Mouse (Mus musculus) MEL (cell line): ENCODE results near the gene Gm11437. TPM values are rescaled to one million over a fixed set of nuclear protein-coding genes. Genes with fewer than 3 reads are reported as not detected.

Experiments used
- DNase-seq: peaks from one replicate; pipeline ENCODE4 v3.0.0; 2011; ENCODE audit warnings: low read depth, low spot score
- H3K27ac ChIP-seq: 2 replicates; pipeline ENCODE4 v1.5.1; 2012; ENCODE audit warnings: low read depth, mild to moderate bottlenecking, control low read depth, low read length, moderate library complexity; ENCODE audit not compliant: control insufficient read depth
- H3K27me3 ChIP-seq, 2 experiments: fragments of 150-350 bp in 1 of 2; sonication (generic) in 1 of 2; 2 replicates each; pipeline ENCODE4 v1.6.1; 2012; ENCODE audit warnings: low read length in 2 of 2, mild to moderate bottlenecking in 2 of 2, improper control_type of control experiment in 1 of 2, moderate library complexity in 1 of 2; ENCODE audit not compliant: insufficient read depth in 2 of 2, control insufficient read depth in 1 of 2
- H3K36me3 ChIP-seq, 2 experiments: 2 replicates each; pipeline ENCODE4 v1.6.1; 2012 to 2014; ENCODE audit warnings: low read length in 2 of 2, improper control_type of control experiment in 1 of 2, inconsistent platforms in 1 of 2, mild to moderate bottlenecking in 1 of 2; ENCODE audit not compliant: insufficient read depth in 2 of 2, control insufficient read depth in 1 of 2
- H3K4me1 ChIP-seq, 2 experiments: fragments of 150-350 bp in 1 of 2; sonication (generic) in 1 of 2; 2 replicates each; pipeline ENCODE4 v1.6.1; 2012; ENCODE audit warnings: low read length in 2 of 2, improper control_type of control experiment in 1 of 2, mild to moderate bottlenecking in 1 of 2; ENCODE audit not compliant: insufficient read depth in 2 of 2, control insufficient read depth in 1 of 2
- H3K4me3 ChIP-seq, 2 experiments: fragments of 150-350 bp in 1 of 2; sonication (generic) in 1 of 2; 2 replicates each; pipeline ENCODE4 v1.5.1; 2012; ENCODE audit warnings: low read depth in 2 of 2, low read length in 2 of 2, mild to moderate bottlenecking in 2 of 2, moderate library complexity in 2 of 2, control low read depth in 1 of 2, improper control_type of control experiment in 1 of 2; ENCODE audit not compliant: control insufficient read depth in 1 of 2, insufficient read depth in 1 of 2
- H3K79me2 ChIP-seq: 2 replicates; pipeline ENCODE4 v1.6.1; 2012; ENCODE audit warnings: mild to moderate bottlenecking, low read length, moderate library complexity; ENCODE audit not compliant: control insufficient read depth, poor library complexity, insufficient read depth
- H3K9ac ChIP-seq: 2 replicates; pipeline ENCODE4 v1.6.1; 2012; ENCODE audit warnings: low read depth, mild to moderate bottlenecking, control low read depth, low read length, moderate library complexity; ENCODE audit not compliant: control insufficient read depth, poor library complexity, severe bottlenecking
- H3K9me3 ChIP-seq: fragments of 150-350 bp; sonication (generic); replicated peaks from 2 replicates; pipeline ENCODE4 v1.6.1; 2012; ENCODE audit warnings: mild to moderate bottlenecking, low read length, improper control_type of control experiment, moderate library complexity; ENCODE audit not compliant: insufficient read depth
- BHLHE40 ChIP-seq: IDR thresholded peaks from 2 replicates; pipeline ENCODE4 v1.6.1; 2012; ENCODE audit warnings: low read depth, mild to moderate bottlenecking, inconsistent platforms, low read length, improper control_type of control experiment, borderline replicate concordance
- CHD1 ChIP-seq: IDR thresholded peaks from 2 replicates; pipeline ENCODE4 v1.6.1; 2012; ENCODE audit warnings: low read depth, mild to moderate bottlenecking, inconsistent platforms, low read length, improper control_type of control experiment
- CHD2 ChIP-seq: IDR thresholded peaks from 2 replicates; pipeline ENCODE4 v1.6.1; 2011; ENCODE audit warnings: low read length, improper control_type of control experiment
- CTCF ChIP-seq, 3 experiments: IDR thresholded peaks in 2 of 3; conservative IDR thresholded peaks in 1 of 3; 2 replicates each; pipeline ENCODE4 v1.5.1; 2011 to 2012; ENCODE audit warnings: low read length in 3 of 3, low read depth in 2 of 3, mild to moderate bottlenecking in 2 of 3, improper control_type of control experiment in 1 of 3, inconsistent platforms in 1 of 3, mixed read lengths in 1 of 3, moderate library complexity in 1 of 3; ENCODE audit not compliant: control insufficient read depth in 1 of 3, insufficient read depth in 1 of 3, poor library complexity in 1 of 3, severe bottlenecking in 1 of 3
- E2F4 ChIP-seq: IDR thresholded peaks from 2 replicates; pipeline ENCODE4 v1.6.1; 2011; ENCODE audit warnings: low read depth, low read length, improper control_type of control experiment, borderline replicate concordance
- ELF1 ChIP-seq: IDR thresholded peaks from 2 replicates; pipeline ENCODE4 v1.6.1; 2014; ENCODE audit warnings: low read depth, mild to moderate bottlenecking, inconsistent platforms, low read length, improper control_type of control experiment, moderate library complexity
- EP300 ChIP-seq, 2 experiments: IDR thresholded peaks; 2 replicates each; pipeline ENCODE4 v1.6.1; 2011; ENCODE audit warnings: improper control_type of control experiment in 2 of 2, low read length in 2 of 2, low read depth in 1 of 2, mild to moderate bottlenecking in 1 of 2
- ETS1 ChIP-seq: IDR thresholded peaks from 2 replicates; pipeline ENCODE4 v1.6.1; 2012; ENCODE audit warnings: low read depth, mild to moderate bottlenecking, inconsistent platforms, low read length, improper control_type of control experiment, moderate library complexity
- GABPA ChIP-seq: IDR thresholded peaks from 2 replicates; pipeline ENCODE4 v1.6.1; 2012; ENCODE audit warnings: low read depth, mild to moderate bottlenecking, inconsistent platforms, low read length, improper control_type of control experiment, moderate library complexity
- GATA1 ChIP-seq: IDR thresholded peaks from 2 replicates; pipeline ENCODE4 v1.6.1; 2011; ENCODE audit warnings: low read depth, low read length, improper control_type of control experiment
- HCFC1 ChIP-seq: IDR thresholded peaks from 2 replicates; pipeline ENCODE4 v1.6.1; 2012; ENCODE audit warnings: low read depth, mild to moderate bottlenecking, inconsistent platforms, low read length, improper control_type of control experiment, moderate library complexity
- KAT2A ChIP-seq: conservative IDR thresholded peaks from 2 replicates; pipeline ENCODE4 v1.6.1; 2012; ENCODE audit warnings: low read depth, low read length, improper control_type of control experiment, inconsistent platforms
- MAFK ChIP-seq: IDR thresholded peaks from 2 replicates; pipeline ENCODE4 v1.6.1; 2011; ENCODE audit warnings: low read depth, mild to moderate bottlenecking, low read length, improper control_type of control experiment, borderline replicate concordance
- MAZ ChIP-seq: IDR thresholded peaks from 2 replicates; pipeline ENCODE4 v1.6.1; 2012; ENCODE audit warnings: low read depth, mild to moderate bottlenecking, inconsistent platforms, low read length, improper control_type of control experiment
- MXI1 ChIP-seq: IDR thresholded peaks from 2 replicates; pipeline ENCODE4 v1.6.1; 2011; ENCODE audit warnings: mild to moderate bottlenecking, low read depth, low read length, improper control_type of control experiment
- MYB ChIP-seq: IDR thresholded peaks from 2 replicates; pipeline ENCODE4 v1.6.1; 2011; ENCODE audit warnings: mild to moderate bottlenecking, low read depth, low read length, improper control_type of control experiment
- MYC ChIP-seq: IDR thresholded peaks from 2 replicates; pipeline ENCODE4 v1.6.1; 2011; ENCODE audit warnings: low read depth, mild to moderate bottlenecking, low read length, improper control_type of control experiment, moderate library complexity
- POLR2A ChIP-seq, 2 experiments: IDR thresholded peaks; 2 replicates each; pipeline ENCODE4 v1.6.1; 2011 to 2012; ENCODE audit warnings: low read length in 2 of 2, mild to moderate bottlenecking in 2 of 2, control low read depth in 1 of 2, improper control_type of control experiment in 1 of 2, low read depth in 1 of 2, moderate library complexity in 1 of 2; ENCODE audit not compliant: control insufficient read depth in 1 of 2, insufficient read depth in 1 of 2, poor library complexity in 1 of 2
- POLR2AphosphoS2 ChIP-seq: IDR thresholded peaks from 2 replicates; pipeline ENCODE4 v1.6.1; 2011; ENCODE audit warnings: low read length, improper control_type of control experiment
- POLR2AphosphoS5 ChIP-seq: IDR thresholded peaks from 2 replicates; pipeline ENCODE4 v1.6.1; 2012; ENCODE audit warnings: low read depth, borderline replicate concordance, mild to moderate bottlenecking, inconsistent platforms, low read length, moderate library complexity, mixed read lengths
- SIN3A ChIP-seq: IDR thresholded peaks from 2 replicates; pipeline ENCODE4 v1.6.1; 2012; ENCODE audit warnings: low read length, improper control_type of control experiment, inconsistent platforms
- SMC3 ChIP-seq: IDR thresholded peaks from 2 replicates; pipeline ENCODE4 v1.6.1; 2011; ENCODE audit warnings: low read depth, low read length, improper control_type of control experiment
- TBP ChIP-seq: IDR thresholded peaks from 2 replicates; pipeline ENCODE4 v1.8.0; 2011; ENCODE audit warnings: low read depth, low read length, improper control_type of control experiment
- TCF12 ChIP-seq: IDR thresholded peaks from 2 replicates; pipeline ENCODE4 v1.6.1; 2014; ENCODE audit warnings: low read depth, mild to moderate bottlenecking, inconsistent platforms, low read length, improper control_type of control experiment, moderate library complexity
- UBTF ChIP-seq: IDR thresholded peaks from 2 replicates; pipeline ENCODE4 v1.6.1; 2012; ENCODE audit warnings: low read depth, mild to moderate bottlenecking, inconsistent platforms, low read length, improper control_type of control experiment, moderate library complexity, borderline replicate concordance; ENCODE audit not compliant: insufficient read depth
- USF1 ChIP-seq: IDR thresholded peaks from 2 replicates; pipeline ENCODE4 v1.6.1; 2014; ENCODE audit warnings: low read depth, mild to moderate bottlenecking, inconsistent platforms, low read length, improper control_type of control experiment, moderate library complexity
- USF2 ChIP-seq, 2 experiments: IDR thresholded peaks; 2 replicates each; pipeline ENCODE4 v1.6.1; 2011 to 2012; ENCODE audit warnings: improper control_type of control experiment in 2 of 2, low read length in 2 of 2, borderline replicate concordance in 1 of 2, inconsistent platforms in 1 of 2, low read depth in 1 of 2, mild to moderate bottlenecking in 1 of 2; ENCODE audit not compliant: insufficient read depth in 1 of 2
- ZC3H11A ChIP-seq: IDR thresholded peaks from 2 replicates; pipeline ENCODE4 v1.6.1; 2012; ENCODE audit warnings: low read depth, mild to moderate bottlenecking, inconsistent platforms, low read length, improper control_type of control experiment
- ZNF384 ChIP-seq: IDR thresholded peaks from 2 replicates; pipeline ENCODE4 v1.6.1; 2012; ENCODE audit warnings: low read depth, mild to moderate bottlenecking, inconsistent platforms, low read length, improper control_type of control experiment
- polyA plus RNA-seq, 2 experiments: library from polyadenylated mRNA; stranded (reverse) in 1 of 2; unstranded in 1 of 2; fragments of >175 nt in 1 of 2; fragments of >200 nt in 1 of 2; gene quantifications; 2 replicates each; pipeline versions ENCODE4 v1.2.1 to v1.2.4; 2012; ENCODE audit warnings: low replicate concordance in 2 of 2, low read depth in 1 of 2; ENCODE audit not compliant: insufficient read length in 2 of 2, insufficient read depth in 1 of 2, missing spikeins in 1 of 2
- total RNA-seq: library from RNA; depleted of rRNA; stranded (reverse); fragments of 300-350 nt; gene quantifications from 2 replicates; pipeline ENCODE4 v1.2.3, GENCODE M21; 2012

Gene Gm11437
- total and polyA plus RNA-seq, 3 experiments = not detected

DNA sequence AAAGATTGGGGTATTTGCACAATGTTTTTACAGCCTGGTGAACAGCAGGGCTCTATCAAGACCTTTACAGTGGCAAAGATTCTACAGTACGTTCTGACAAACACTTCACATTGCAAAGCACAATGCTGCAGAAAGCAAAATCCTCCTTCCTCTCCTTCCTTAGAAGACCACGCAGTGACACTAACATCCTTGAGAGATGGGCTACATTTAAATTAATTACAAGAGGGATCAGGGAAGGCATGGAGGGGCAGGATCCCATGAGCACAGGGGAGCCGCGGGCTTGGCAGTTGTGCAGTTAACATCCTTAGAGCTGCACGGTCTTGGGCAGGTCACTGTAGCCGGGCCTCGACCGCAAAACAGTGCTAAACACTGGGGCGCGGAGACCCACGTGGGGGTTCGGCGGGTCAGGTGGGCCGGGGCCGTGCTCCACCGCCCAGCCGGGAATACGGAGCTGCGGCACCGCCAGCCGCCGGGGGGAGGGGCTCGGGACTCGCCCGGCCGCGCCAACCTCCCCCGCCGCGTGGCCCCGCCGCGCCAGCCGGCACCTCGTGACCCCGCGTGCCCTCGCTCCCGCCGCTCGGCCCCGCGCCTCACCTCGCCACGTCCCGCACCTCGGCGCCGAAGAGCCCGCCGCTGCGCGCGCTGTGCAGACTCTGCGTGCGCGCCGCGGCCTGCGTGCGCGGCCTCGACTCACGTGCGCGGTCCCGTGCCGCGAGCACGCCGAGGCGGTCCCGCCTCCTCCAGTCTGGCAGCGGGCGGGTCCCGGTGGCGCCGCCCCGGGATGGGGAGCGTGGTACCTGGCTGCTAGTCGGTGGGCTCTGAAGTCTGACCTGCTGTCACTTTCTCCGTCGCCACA lies 38.1 kb downstream of the Gm11437 start, which contains the start of the genes Tada2a and Acaca (continued):
- TF ChIP-seq MXI1 (peak; percentile 82; the same call in 1 of the 2 replicates), ZC3H11A (no peak), CHD1 (no peak), KAT2A (no peak), CHD2 (no peak), GATA1 (no peak), CTCF (IDR thresholded peaks at IDR 0.05 in 2 of 3, conservative IDR thresholded peaks at IDR 0.05 in 1 of 3; ENCODE audit: control insufficient read depth in 1 of 3, insufficient read depth in 1 of 3, low read depth in 2 of 3, low read length in 3 of 3, poor library complexity in 1 of 3, severe bottlenecking in 1 of 3) (no peak; a peak in 1 of 6 replicates), GABPA (no peak), MAZ (no peak; the same call in 1 of the 2 replicates), ZNF384 (no peak), MYB (no peak), USF1 (peak; percentile 67), HCFC1 (peak; percentile 51), E2F4 (no peak), MAFK (no peak), ELF1 (no peak), UBTF (no peak)

- TF ChIP-seq ETS1 (no peak), BHLHE40 (no peak), SMC3 (no peak), MXI1 (peak; percentile 18; the same call in 1 of the 2 replicates), POLR2AphosphoS5 (no peak), USF1 (peak; percentile 44), CHD2 (no peak), TCF12 (no peak), POLR2AphosphoS2 (no peak), ZNF384 (peak; percentile 54; the same call in 1 of the 2 replicates), SIN3A (no peak), CTCF (IDR thresholded peaks at IDR 0.05 in 2 of 3, conservative IDR thresholded peaks at IDR 0.05 in 1 of 3; ENCODE audit: control insufficient read depth in 1 of 3, insufficient read depth in 1 of 3, low read depth in 2 of 3, low read length in 3 of 3, poor library complexity in 1 of 3, severe bottlenecking in 1 of 3) (peak; percentile 14 to 54 (median 46); a peak in 5 of 6 replicates), USF2 (IDR thresholded peaks at IDR 0.05; ENCODE audit: borderline replicate concordance in 1 of 2, insufficient read depth in 1 of 2, low read depth in 1 of 2, low read length in 2 of 2) (no peak), GATA1 (no peak), TBP (0 out of 2 replicates have a peak, but pooled peaks have one; percentile 3), GABPA (no peak), POLR2A (IDR thresholded peaks at IDR 0.05; ENCODE audit: control insufficient read depth in 1 of 2, insufficient read depth in 1 of 2, low read depth in 1 of 2, low read length in 2 of 2, poor library complexity in 1 of 2) (no peak; a peak in 1 of 4 replicates), EP300 (IDR thresholded peaks at IDR 0.05; ENCODE audit: low read depth in 1 of 2, low read length in 2 of 2) (no peak), MYC (0 out of 2 replicates have a peak, but pooled peaks have one; percentile 58)
- no peaks in the 10 kb centered on the region; a peak in 1 of 4 replicates for H3K4me1 ChIP-seq
- peak; percentile 47 for DNase-seq
- 0 out of 4 replicates have a peak, but pooled peaks cover 0 to 1% of the 10 kb centered on the region in 2 experiments for H3K27me3 ChIP-seq
- peaks cover 11% of the 10 kb centered on the region for H3K79me2 ChIP-seq
- H3K9me3 ChIP-seq = no peaks in the 10 kb centered on the region
- no peak overlapping the region for H3K27ac ChIP-seq
- H3K36me3 ChIP-seq = peaks cover 4 to 12% of the 10 kb centered on the region in 2 experiments
- 0 out of 4 replicates have a peak overlapping the region, but pooled peaks of 1 of the 2 experiments have one; percentile 80 for H3K4me3 ChIP-seq
- H3K9ac ChIP-seq = no peak overlapping the region
Measured at GRCm38 (mm10) chr11:84127977-84128376, 39.3 kb downstream of the Gm11437 start.
